Mouse (Mus musculus): ENCODE measurements at regions not wholly inside any gene's neighbourhood (a gene's known extent, or its start where the extent isn't known, plus 50 kb on each side); places are given as distances from the start of the nearest gene placed in this dataset.

- H3K36me3 ChIP-seq (ENCODE audit: insufficient read depth, low read length), result no peaks in the 10 kb centered on the region
- 0 out of 2 replicates have a peak, but pooled peaks cover 3% of the 10 kb centered on the region for H3K4me1 ChIP-seq (ENCODE audit: insufficient read depth, low read length)
- 46% methylated on average over 5 of the region's 7 CpGs for WGBS
- no peaks in the 10 kb centered on the region for H3K27me3 ChIP-seq (ENCODE audit: insufficient read depth, low read length)
- no peak overlapping the region for H3K9ac ChIP-seq (replicated peaks; ENCODE audit: low read length)
- DNase-seq (ENCODE audit: low spot score) (no peak), ATAC-seq (no peak)
- no peak overlapping the region for H3K4me2 ChIP-seq (ENCODE audit: low read depth, low read length)
- TF ChIP-seq CTCF (IDR thresholded peaks at IDR 0.05; ENCODE audit: low read depth), result no peak
- H3K4me3 ChIP-seq (ENCODE audit: low read length), result no peak overlapping the region
- H3K27ac ChIP-seq, result no peak overlapping the region
- H3K9me3 ChIP-seq (ENCODE audit: low read length), result no peaks in the 10 kb centered on the region
Measured at GRCm38 (mm10) chr7:115222642-115223041, 479.1 kb downstream of the Insc start.

DNA sequence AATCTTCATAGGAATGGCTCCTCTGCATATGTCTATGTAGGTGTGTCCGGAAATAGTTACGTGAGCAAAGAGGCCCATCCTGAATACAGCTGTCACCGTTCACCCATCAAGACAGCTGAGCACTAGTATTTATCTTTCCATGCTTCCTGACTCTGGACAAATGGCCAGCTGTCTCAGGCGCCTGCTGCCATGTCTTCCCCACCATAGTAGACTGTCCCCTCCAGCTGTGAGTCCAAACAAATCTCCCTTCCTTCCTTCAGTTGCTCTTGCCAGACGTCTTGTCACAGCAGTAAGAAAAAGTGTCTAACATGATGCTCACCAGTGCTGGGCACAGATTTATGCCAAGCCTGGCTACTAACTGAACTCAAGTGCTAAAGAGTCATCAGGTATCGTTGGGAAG lies 487.0 kb downstream of the Insc start:
- 79% methylated on average over 6 of the region's 6 CpGs for WGBS
- DNase-seq (ENCODE audit: low spot score), result no peak
- Histone ChIP-seq H3K9me3 (ENCODE audit: low read length) (no peaks in the 10 kb centered on the region), H3K27ac (no peak overlapping the region), H3K4me2 (ENCODE audit: low read depth, low read length) (no peak overlapping the region), H3K9ac (replicated peaks; ENCODE audit: low read length) (no peak overlapping the region), H3K4me1 (ENCODE audit: insufficient read depth, low read length) (no peaks in the 10 kb centered on the region), H3K27me3 (ENCODE audit: insufficient read depth, low read length) (no peaks in the 10 kb centered on the region), H3K4me3 (ENCODE audit: low read length) (no peak overlapping the region), H3K36me3 (ENCODE audit: insufficient read depth, low read length) (no peaks in the 10 kb centered on the region)
- no peak for TF ChIP-seq CTCF (IDR thresholded peaks at IDR 0.05; ENCODE audit: low read depth)
- no peak for ATAC-seq

- TF ChIP-seq CTCF (IDR thresholded peaks at IDR 0.05; ENCODE audit: low read depth), result no peak
- no peak overlapping the region for H3K27ac ChIP-seq
- ATAC-seq (no peak), DNase-seq (ENCODE audit: low spot score) (no peak)
- no peaks in the 10 kb centered on the region for H3K27me3 ChIP-seq (ENCODE audit: insufficient read depth, low read length)
- H3K9ac ChIP-seq (replicated peaks; ENCODE audit: low read length), result no peak overlapping the region
- 36% methylated on average over 10 of the region's 10 CpGs for WGBS
- no peak overlapping the region for H3K4me3 ChIP-seq (ENCODE audit: low read length)
- H3K36me3 ChIP-seq (ENCODE audit: insufficient read depth, low read length), result no peaks in the 10 kb centered on the region
- no peaks in the 10 kb centered on the region for H3K9me3 ChIP-seq (ENCODE audit: low read length)
- no peak overlapping the region for H3K4me2 ChIP-seq (ENCODE audit: low read depth, low read length)
- H3K4me1 ChIP-seq (ENCODE audit: insufficient read depth, low read length), result no peaks in the 10 kb centered on the region
Measured at GRCm38 (mm10) chr7:115233850-115234436, 490.4 kb downstream of the Insc start.

- ATAC-seq, result no peak
- Histone ChIP-seq H3K9ac (replicated peaks; ENCODE audit: low read length) (no peak overlapping the region), H3K36me3 (ENCODE audit: insufficient read depth, low read length) (no peaks in the 10 kb centered on the region), H3K4me1 (ENCODE audit: insufficient read depth, low read length) (no peaks in the 10 kb centered on the region), H3K4me2 (ENCODE audit: low read depth, low read length) (no peak overlapping the region), H3K27ac (no peak overlapping the region), H3K4me3 (ENCODE audit: low read length) (no peak overlapping the region), H3K27me3 (ENCODE audit: insufficient read depth, low read length) (no peaks in the 10 kb centered on the region), H3K9me3 (ENCODE audit: low read length) (no peaks in the 10 kb centered on the region)
- DNase-seq (ENCODE audit: low spot score), result peak; percentile 17
- no peak for TF ChIP-seq CTCF (IDR thresholded peaks at IDR 0.05; ENCODE audit: low read depth)
- WGBS, result 88% methylated on average over 1 of the region's 1 CpGs
Measured at GRCm38 (mm10) chr7:115237131-115237530, 493.6 kb downstream of the Insc start.

GRCm38 (mm10) chr7:115251591-115252369 lies 508.3 kb downstream of the Insc start:
- Histone ChIP-seq H3K4me2 (ENCODE audit: low read depth, low read length) (no peak overlapping the region), H3K9ac (replicated peaks; ENCODE audit: low read length) (no peak overlapping the region), H3K4me1 (ENCODE audit: insufficient read depth, low read length) (no peaks in the 10 kb centered on the region), H3K27me3 (ENCODE audit: insufficient read depth, low read length) (no peaks in the 10 kb centered on the region), H3K27ac (no peak overlapping the region), H3K36me3 (ENCODE audit: insufficient read depth, low read length) (no peaks in the 10 kb centered on the region), H3K4me3 (ENCODE audit: low read length) (no peak overlapping the region), H3K9me3 (ENCODE audit: low read length) (no peaks in the 10 kb centered on the region)
- TF ChIP-seq CTCF (IDR thresholded peaks at IDR 0.05; ENCODE audit: low read depth), result no peak
- DNase-seq (ENCODE audit: low spot score), result no peak
- WGBS, result 88% methylated on average over 2 of the region's 2 CpGs
- no peak for ATAC-seq

GRCm38 (mm10) chr7:115252370-115252750 lies 508.9 kb downstream of the Insc start:
- Histone ChIP-seq H3K27ac (no peak overlapping the region), H3K4me3 (ENCODE audit: low read length) (no peak overlapping the region), H3K4me1 (ENCODE audit: insufficient read depth, low read length) (no peaks in the 10 kb centered on the region), H3K27me3 (ENCODE audit: insufficient read depth, low read length) (no peaks in the 10 kb centered on the region), H3K9me3 (ENCODE audit: low read length) (no peaks in the 10 kb centered on the region), H3K4me2 (ENCODE audit: low read depth, low read length) (no peak overlapping the region), H3K36me3 (ENCODE audit: insufficient read depth, low read length) (no peaks in the 10 kb centered on the region), H3K9ac (replicated peaks; ENCODE audit: low read length) (no peak overlapping the region)
- WGBS, result 72% methylated on average over 2 of the region's 2 CpGs
- ATAC-seq (no peak), DNase-seq (ENCODE audit: low spot score) (no peak)
- no peak for TF ChIP-seq CTCF (IDR thresholded peaks at IDR 0.05; ENCODE audit: low read depth)

- Histone ChIP-seq H3K4me3 (ENCODE audit: low read length) (no peak overlapping the region), H3K36me3 (ENCODE audit: insufficient read depth, low read length) (no peaks in the 10 kb centered on the region), H3K4me2 (ENCODE audit: low read depth, low read length) (no peak overlapping the region), H3K27me3 (ENCODE audit: insufficient read depth, low read length) (no peaks in the 10 kb centered on the region), H3K4me1 (ENCODE audit: insufficient read depth, low read length) (no peaks in the 10 kb centered on the region), H3K9ac (replicated peaks; ENCODE audit: low read length) (no peak overlapping the region), H3K27ac (no peak overlapping the region), H3K9me3 (ENCODE audit: low read length) (no peaks in the 10 kb centered on the region)
- WGBS, result 18% methylated on average over 3 of the region's 3 CpGs
- no peak for TF ChIP-seq CTCF (IDR thresholded peaks at IDR 0.05; ENCODE audit: low read depth)
- DNase-seq (ENCODE audit: low spot score) (peak; percentile 66), ATAC-seq (peak; percentile 70; the same call in 1 of the 2 replicates)
Measured at GRCm38 (mm10) chr7:115258626-115259025, 515.1 kb downstream of the Insc start.

Measured in hindbrain, postnatal 0 days (tissue).